Mouse (Mus musculus): ENCODE measurements around the gene Hoxa13. TPM values are rescaled to one million over a fixed set of nuclear protein-coding genes. Genes with fewer than 3 reads are reported as not detected.

Hoxa13 gene
- polyA plus RNA-seq, 1 experiment from 2014 or later: not detected

- no peak overlapping the region for H3K4me2 ChIP-seq (ENCODE audit: low read depth, low read length)
- H3K9ac ChIP-seq (ENCODE audit: low read length): no peak overlapping the region
- H3K4me3 ChIP-seq (replicated peaks; ENCODE audit: low read length): no peak overlapping the region
These were observed 12.7 kb downstream of the Hoxa13 start for GRCm38 (mm10) chr6:52247766-52248637.

GRCm38 (mm10) chr6:52246916-52247315 lies 13.8 kb downstream of the Hoxa13 start:
- Histone ChIP-seq H3K4me3 (replicated peaks; ENCODE audit: low read length) (no peak overlapping the region), H3K36me3 (ENCODE audit: control insufficient read depth, insufficient read depth, low read length) (no peaks in the 10 kb centered on the region), H3K9ac (ENCODE audit: low read length) (no peak overlapping the region), H3K27ac (ENCODE audit: low read length) (no peak overlapping the region), H3K9me3 (replicated peaks; ENCODE audit: control insufficient read depth, low read length) (no peaks in the 10 kb centered on the region), H3K27me3 (ENCODE audit: control insufficient read depth, insufficient read depth, low read length) (peaks cover 95% of the 10 kb centered on the region), H3K4me1 (ENCODE audit: control insufficient read depth, insufficient read depth, low read length) (peaks cover 5% of the 10 kb centered on the region; the same call in 1 of the 2 replicates), H3K4me2 (ENCODE audit: low read depth, low read length) (no peak overlapping the region)
- no peak for ATAC-seq (ENCODE audit: insufficient read depth, low FRiP score)
- WGBS: 6% methylated on average over 3 of the region's 3 CpGs

More at GRCm38 (mm10) chr6:52247766-52248637, 12.7 kb downstream of the Hoxa13 start:
- 1% methylated on average over 23 of the region's 23 CpGs for WGBS
- no peak for ATAC-seq (ENCODE audit: insufficient read depth, low FRiP score)
- no peaks in the 10 kb centered on the region for H3K36me3 ChIP-seq (ENCODE audit: control insufficient read depth, insufficient read depth, low read length)
- H3K9me3 ChIP-seq (replicated peaks; ENCODE audit: control insufficient read depth, low read length): no peaks in the 10 kb centered on the region
- no peak overlapping the region for H3K27ac ChIP-seq (ENCODE audit: low read length)
- peaks cover 95% of the 10 kb centered on the region for H3K27me3 ChIP-seq (ENCODE audit: control insufficient read depth, insufficient read depth, low read length)
- peaks cover 5% of the 10 kb centered on the region; the same call in 1 of the 2 replicates for H3K4me1 ChIP-seq (ENCODE audit: control insufficient read depth, insufficient read depth, low read length)

- H3K9me3 ChIP-seq (replicated peaks; ENCODE audit: control insufficient read depth, low read length): no peaks in the 10 kb centered on the region
- no peaks in the 10 kb centered on the region for H3K36me3 ChIP-seq (ENCODE audit: control insufficient read depth, insufficient read depth, low read length)
- H3K9ac ChIP-seq (ENCODE audit: low read length): no peak overlapping the region
- peaks cover 95% of the 10 kb centered on the region for H3K27me3 ChIP-seq (ENCODE audit: control insufficient read depth, insufficient read depth, low read length)
- no peak overlapping the region for H3K27ac ChIP-seq (ENCODE audit: low read length)
- no peak overlapping the region for H3K4me2 ChIP-seq (ENCODE audit: low read depth, low read length)
- no peak for ATAC-seq (ENCODE audit: insufficient read depth, low FRiP score)
- 1% methylated on average over 26 of the region's 26 CpGs for WGBS
- H3K4me3 ChIP-seq (replicated peaks; ENCODE audit: low read length): no peak overlapping the region
- H3K4me1 ChIP-seq (ENCODE audit: control insufficient read depth, insufficient read depth, low read length): peaks cover 5% of the 10 kb centered on the region; the same call in 1 of the 2 replicates
These were observed 14.3 kb downstream of the Hoxa13 start for GRCm38 (mm10) chr6:52246403-52246803.

- H3K9ac ChIP-seq (ENCODE audit: low read length): no peak within 1 kb of the TSS
- no peak for ATAC-seq (ENCODE audit: insufficient read depth, low FRiP score)
- no peaks in the 10 kb centered on the region for H3K36me3 ChIP-seq (ENCODE audit: control insufficient read depth, insufficient read depth, low read length)
- H3K9me3 ChIP-seq (replicated peaks; ENCODE audit: control insufficient read depth, low read length): no peaks in the 10 kb centered on the region
- H3K4me1 ChIP-seq (ENCODE audit: control insufficient read depth, insufficient read depth, low read length): peaks cover 5% of the 10 kb centered on the region; the same call in 1 of the 2 replicates
- WGBS: 3% methylated on average over 20 of the region's 20 CpGs
- H3K4me2 ChIP-seq (ENCODE audit: low read depth, low read length): no peak within 1 kb of the TSS
- H3K27ac ChIP-seq (ENCODE audit: low read length): no peak within 1 kb of the TSS
- peak within 1 kb of the TSS; percentile 20; the same call in 1 of the 2 replicates for H3K4me3 ChIP-seq (replicated peaks; ENCODE audit: low read length)
- H3K27me3 ChIP-seq (ENCODE audit: control insufficient read depth, insufficient read depth, low read length): peaks cover 95% of the 10 kb centered on the region
These were observed 14.9 kb downstream of the Hoxa13 start, which contains the start of gene Hoxa11 for GRCm38 (mm10) chr6:52245757-52246142. Gene Hoxa11, minus strand, starts transcription at chr6:52245810.

GRCm38 (mm10) chr6:52245040-52245756 lies 15.5 kb downstream of the Hoxa13 start:
- under 1% methylated on average over 70 of the region's 71 CpGs for WGBS
- no peak overlapping the region for H3K4me2 ChIP-seq (ENCODE audit: low read depth, low read length)
- H3K9me3 ChIP-seq (replicated peaks; ENCODE audit: control insufficient read depth, low read length): no peaks in the 10 kb centered on the region
- H3K36me3 ChIP-seq (ENCODE audit: control insufficient read depth, insufficient read depth, low read length): no peaks in the 10 kb centered on the region
- H3K4me3 ChIP-seq (replicated peaks; ENCODE audit: low read length): peak overlapping the region; percentile 20; the same call in 1 of the 2 replicates
- no peak overlapping the region for H3K27ac ChIP-seq (ENCODE audit: low read length)
- no peak for ATAC-seq (ENCODE audit: insufficient read depth, low FRiP score)
- H3K9ac ChIP-seq (ENCODE audit: low read length): no peak overlapping the region
- H3K4me1 ChIP-seq (ENCODE audit: control insufficient read depth, insufficient read depth, low read length): peaks cover 5% of the 10 kb centered on the region
- H3K27me3 ChIP-seq (ENCODE audit: control insufficient read depth, insufficient read depth, low read length): peaks cover 97% of the 10 kb centered on the region

- 3% methylated on average over 23 of the region's 23 CpGs for WGBS
- no peak for ATAC-seq (ENCODE audit: insufficient read depth, low FRiP score)
- Histone ChIP-seq H3K27me3 (ENCODE audit: control insufficient read depth, insufficient read depth, low read length) (peaks cover 97% of the 10 kb centered on the region), H3K4me2 (ENCODE audit: low read depth, low read length) (no peak overlapping the region), H3K9ac (ENCODE audit: low read length) (no peak overlapping the region), H3K4me1 (ENCODE audit: control insufficient read depth, insufficient read depth, low read length) (peaks cover 8% of the 10 kb centered on the region), H3K27ac (ENCODE audit: low read length) (no peak overlapping the region), H3K4me3 (replicated peaks; ENCODE audit: low read length) (peak overlapping the region; percentile 20; the same call in 1 of the 2 replicates), H3K36me3 (ENCODE audit: control insufficient read depth, insufficient read depth, low read length) (no peaks in the 10 kb centered on the region), H3K9me3 (replicated peaks; ENCODE audit: control insufficient read depth, low read length) (no peaks in the 10 kb centered on the region)
These were observed 16.1 kb downstream of the Hoxa13 start for GRCm38 (mm10) chr6:52244471-52245039.

- no peak overlapping the region for H3K9ac ChIP-seq (ENCODE audit: low read length)
- H3K4me1 ChIP-seq (ENCODE audit: control insufficient read depth, insufficient read depth, low read length): peaks cover 8% of the 10 kb centered on the region
- ATAC-seq (ENCODE audit: insufficient read depth, low FRiP score): no peak
- H3K27me3 ChIP-seq (ENCODE audit: control insufficient read depth, insufficient read depth, low read length): peaks cover 95% of the 10 kb centered on the region
- no peaks in the 10 kb centered on the region for H3K9me3 ChIP-seq (replicated peaks; ENCODE audit: control insufficient read depth, low read length)
- 2% methylated on average over 12 of the region's 12 CpGs for WGBS
- H3K4me2 ChIP-seq (ENCODE audit: low read depth, low read length): no peak overlapping the region
- H3K27ac ChIP-seq (ENCODE audit: low read length): no peak overlapping the region
- no peaks in the 10 kb centered on the region for H3K36me3 ChIP-seq (ENCODE audit: control insufficient read depth, insufficient read depth, low read length)
- H3K4me3 ChIP-seq (replicated peaks; ENCODE audit: low read length): no peak overlapping the region
These were observed 17.0 kb downstream of the Hoxa13 start for GRCm38 (mm10) chr6:52243681-52244121.

GRCm38 (mm10) chr6:52242801-52243332 lies 17.8 kb downstream of the Hoxa13 start:
- Histone ChIP-seq H3K27ac (ENCODE audit: low read length) (no peak overlapping the region), H3K9ac (ENCODE audit: low read length) (no peak overlapping the region), H3K36me3 (ENCODE audit: control insufficient read depth, insufficient read depth, low read length) (no peaks in the 10 kb centered on the region), H3K4me2 (ENCODE audit: low read depth, low read length) (no peak overlapping the region), H3K4me3 (replicated peaks; ENCODE audit: low read length) (no peak overlapping the region), H3K27me3 (ENCODE audit: control insufficient read depth, insufficient read depth, low read length) (peaks cover 92% of the 10 kb centered on the region), H3K9me3 (replicated peaks; ENCODE audit: control insufficient read depth, low read length) (no peaks in the 10 kb centered on the region), H3K4me1 (ENCODE audit: control insufficient read depth, insufficient read depth, low read length) (peaks cover 8% of the 10 kb centered on the region)
- WGBS: 6% methylated on average over 4 of the region's 4 CpGs
- no peak for ATAC-seq (ENCODE audit: insufficient read depth, low FRiP score)
